Mouse (Mus musculus): Measurements from ENCODE around the gene Ppp1r32.

The Ppp1r32 gene

DNA sequence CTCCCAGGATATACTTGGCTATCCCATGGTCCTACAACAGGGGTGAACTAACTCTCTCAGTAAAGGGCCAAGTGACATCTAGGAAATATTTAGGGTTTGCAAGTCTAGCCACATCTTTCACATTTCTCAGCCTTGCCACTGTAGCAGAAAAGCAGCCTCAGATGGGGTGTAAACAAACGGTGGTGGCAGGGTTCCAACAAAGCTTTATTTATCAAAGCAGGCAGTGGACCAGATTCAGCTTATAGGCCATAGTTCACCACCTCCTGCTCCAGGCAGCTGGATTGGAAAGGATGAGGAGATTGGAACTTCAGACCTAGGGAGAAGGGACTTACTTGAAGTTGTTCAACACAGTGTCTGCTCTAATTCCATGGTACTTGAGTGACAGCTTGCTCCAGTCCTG, 58.0 kb downstream of the Ppp1r32 start:
- DNase-seq (ENCODE audit: low spot score), result no peak

Measured in retina, embryonic 14.5 days (tissue).